In genomic region chr4:116048130-116048920, GRCm38 (mm10) we compare ENCODE assay signal across 14 mouse cellular contexts. TPM values are rescaled to one million over a fixed set of nuclear protein-coding genes. Genes with fewer than 3 reads are reported as not detected.
DNase-seq lines count a peak whose midpoint lies in the region; ATAC-seq lines count a peak whose summit lies in the region.
"Had no signal": no experiment of that assay in that cellular context is flagged by ENCODE, and none has a peak within 500 bp of the region (broad histone marks: within the 10 kb centered on the region; RNA-seq: fewer than 3 reads in every experiment).

No protein-coding gene starts in this region.

- WGBS in heart, embryonic 11.5 days (ENCODE audit: insufficient replicate concordance) = 76% methylated on average over 7 of the region's 7 CpGs
- 72% methylated on average over 7 of the region's 7 CpGs for whole genome bisulfite sequencing in intestine, embryonic 16.5 days
- WGBS in liver, embryonic 12.5 days (ENCODE audit: insufficient replicate concordance) = 63% methylated on average over 7 of the region's 7 CpGs

- intact Hi-C loops in heart, postnatal 36 days (cut with DNase I) = no loop called here

- ATAC-seq in heart, embryonic 11.5 days (replicated peaks; ENCODE audit: insufficient number of reproducible peaks, low FRiP score, low TSS enrichment) = no peak
- ATAC-seq in intestine, embryonic 16.5 days = no peak
- ATAC-seq in liver, embryonic 12.5 days = no peak
- ATAC-seq: CD4-positive, CD25-positive, alpha-beta regulatory T cell, adult 4 months; inflammation-experienced regulatory T-cells, adult 6 months had no signal

- DNase-seq in heart, postnatal 36 days = peak; percentile 10 to 36
- DNase-seq in adrenal gland, postnatal 25 days = peak; percentile 40
- peak; percentile 91 for DNase-seq in lung, postnatal 36 days
- DNase-seq in kidney, adult 8-10 months = no peak
- DNase-seq in urinary bladder, postnatal 4 days (ENCODE audit: low spot score in 2 of 2) = no peak
- DNase-seq: kidney, postnatal 25 days; thymus, postnatal 36 days had no signal

- H3K36me3 ChIP-seq in heart, embryonic 11.5 days (ENCODE audit: control insufficient read depth, insufficient read depth, low read length) = no peaks in the 10 kb centered on the region; the same call in 1 of the 2 replicates
- H3K36me3 ChIP-seq in intestine, embryonic 16.5 days (ENCODE audit: control insufficient read depth, insufficient read depth, low read length) = peaks cover under 1% of the 10 kb centered on the region; the same call in 1 of the 2 replicates
- peaks cover 22% of the 10 kb centered on the region for H3K36me3 ChIP-seq in liver, embryonic 12.5 days

- H3K4me1 ChIP-seq in heart, embryonic 11.5 days (ENCODE audit: control insufficient read depth, insufficient read depth, low read length) = peaks cover 4% of the 10 kb centered on the region; the same call in 1 of the 2 replicates
- H3K4me1 ChIP-seq in intestine, embryonic 16.5 days (ENCODE audit: control insufficient read depth, insufficient read depth, low read length) = peaks cover 3% of the 10 kb centered on the region; the same call in 1 of the 2 replicates
- peaks cover 25% of the 10 kb centered on the region for H3K4me1 ChIP-seq in liver, embryonic 12.5 days

- H3K4me3 ChIP-seq in heart, embryonic 11.5 days (ENCODE audit: low read depth, low read length) = no peak overlapping the region
- no peak overlapping the region for H3K4me3 ChIP-seq in intestine, embryonic 16.5 days (ENCODE audit: low read length)
- H3K4me3 ChIP-seq in liver, embryonic 12.5 days = no peak overlapping the region
- H3K4me3 ChIP-seq: heart, embryonic 15.5 days; midbrain, embryonic 12.5 days had no signal

- no peak overlapping the region for H3K4me2 ChIP-seq in heart, embryonic 11.5 days
- H3K4me2 ChIP-seq in intestine, embryonic 16.5 days (ENCODE audit: low read depth, low read length) = no peak overlapping the region; the same call in 1 of the 2 replicates
- H3K4me2 ChIP-seq in liver, embryonic 12.5 days = no peak overlapping the region
- H3K4me2 ChIP-seq: heart, embryonic 15.5 days; midbrain, embryonic 12.5 days had no signal

- no peaks in the 10 kb centered on the region for H3K27me3 ChIP-seq in heart, embryonic 11.5 days (ENCODE audit: control insufficient read depth, insufficient read depth, low read length)
- H3K27me3 ChIP-seq in intestine, embryonic 16.5 days (replicated peaks; ENCODE audit: control insufficient read depth, insufficient read depth, low read length) = no peaks in the 10 kb centered on the region
- no peaks in the 10 kb centered on the region for H3K27me3 ChIP-seq in liver, embryonic 12.5 days (replicated peaks)
- H3K27me3 ChIP-seq: heart, embryonic 15.5 days; midbrain, embryonic 12.5 days had no signal

- H3K9me3 ChIP-seq in heart, embryonic 11.5 days (replicated peaks; ENCODE audit: control insufficient read depth, low read length) = no peaks in the 10 kb centered on the region
- no peaks in the 10 kb centered on the region for H3K9me3 ChIP-seq in intestine, embryonic 16.5 days (ENCODE audit: control insufficient read depth, low read length)
- no peaks in the 10 kb centered on the region for H3K9me3 ChIP-seq in liver, embryonic 12.5 days (replicated peaks)
- H3K9me3 ChIP-seq: heart, embryonic 15.5 days; midbrain, embryonic 12.5 days had no signal

- no peak overlapping the region for H3K27ac ChIP-seq in heart, embryonic 11.5 days (ENCODE audit: low read depth, low read length)
- H3K27ac ChIP-seq in intestine, embryonic 16.5 days (ENCODE audit: low read length) = peak overlapping the region; percentile 43
- no peak overlapping the region for H3K27ac ChIP-seq in liver, embryonic 12.5 days
- H3K27ac ChIP-seq: heart, embryonic 15.5 days; midbrain, embryonic 12.5 days had no signal

- H3K9ac ChIP-seq in heart, embryonic 11.5 days (ENCODE audit: low read depth, low read length) = no peak overlapping the region
- no peak overlapping the region for H3K9ac ChIP-seq in intestine, embryonic 16.5 days (ENCODE audit: low read depth, low read length)
- no peak overlapping the region for H3K9ac ChIP-seq in liver, embryonic 12.5 days
- H3K9ac ChIP-seq: heart, embryonic 15.5 days; midbrain, embryonic 12.5 days had no signal

RNA-seq across cellular contexts. Expression of gene Nsun4, which starts 5.4 kb away (rescaled TPM):
- total RNA-seq in heart, postnatal 36 days (2021) = 10 to 100 TPM; 26.9 to 30.8 TPM
- polyA plus RNA-seq in heart, embryonic 11.5 days (2014; fragmentation: Nextera tagmentation; extraction: Ambion mirVana) = 25.9 and 27.8 TPM in 2 replicates
- total RNA-seq in adrenal gland, postnatal 25 days (2021) = 29.0 and 29.3 TPM in 2 replicates
- polyA plus RNA-seq in intestine, embryonic 16.5 days (2015; fragmentation: Nextera tagmentation; extraction: Ambion mirVana) = 39.8 and 41.7 TPM in 2 replicates
- 10.7 and 11.4 TPM in 2 replicates for polyA plus RNA-seq in liver, embryonic 12.5 days (2016; fragmentation: Nextera tagmentation; extraction: Ambion mirVana)

RNA-seq across cellular contexts. Expression of gene Uqcrh, which starts 26.5 kb away (rescaled TPM):
- total RNA-seq in heart, postnatal 36 days (2021) = 1,000 to 10,000 TPM; 1,926 to 1,984 TPM
- 941 and 954 TPM in 2 replicates for polyA plus RNA-seq in heart, embryonic 11.5 days (2014; fragmentation: Nextera tagmentation; extraction: Ambion mirVana)
- 491 and 520 TPM in 2 replicates for total RNA-seq in adrenal gland, postnatal 25 days (2021)
- polyA plus RNA-seq in intestine, embryonic 16.5 days (2015; fragmentation: Nextera tagmentation; extraction: Ambion mirVana) = 745 and 751 TPM in 2 replicates
- 326 and 344 TPM in 2 replicates for polyA plus RNA-seq in liver, embryonic 12.5 days (2016; fragmentation: Nextera tagmentation; extraction: Ambion mirVana)

RNA-seq across cellular contexts. Expression of gene Lrrc41, which starts 26.7 kb away (rescaled TPM):
- 10 to 100 TPM; 24.0 to 26.3 TPM for total RNA-seq in heart, postnatal 36 days (2021)
- polyA plus RNA-seq in heart, embryonic 11.5 days (2014; fragmentation: Nextera tagmentation; extraction: Ambion mirVana) = 61.0 and 61.3 TPM in 2 replicates
- total RNA-seq in adrenal gland, postnatal 25 days (2021) = 55.5 and 62.9 TPM in 2 replicates
- 77.4 and 79.3 TPM in 2 replicates for polyA plus RNA-seq in intestine, embryonic 16.5 days (2015; fragmentation: Nextera tagmentation; extraction: Ambion mirVana)
- 42.2 and 43.7 TPM in 2 replicates for polyA plus RNA-seq in liver, embryonic 12.5 days (2016; fragmentation: Nextera tagmentation; extraction: Ambion mirVana)

RNA-seq across cellular contexts. Expression of gene Faah, which starts 30.6 kb away (rescaled TPM):
- total RNA-seq in heart, postnatal 36 days (2021) = under 1 TPM; 0.24 to 0.69 TPM
- polyA plus RNA-seq in heart, embryonic 11.5 days (2014; fragmentation: Nextera tagmentation; extraction: Ambion mirVana) = 0.94 and 1.1 TPM in 2 replicates
- total RNA-seq in adrenal gland, postnatal 25 days (2021) = 3.6 and 4.2 TPM in 2 replicates
- polyA plus RNA-seq in intestine, embryonic 16.5 days (2015; fragmentation: Nextera tagmentation; extraction: Ambion mirVana) = 83.7 and 108 TPM in 2 replicates
- 3.9 and 4.2 TPM in 2 replicates for polyA plus RNA-seq in liver, embryonic 12.5 days (2016; fragmentation: Nextera tagmentation; extraction: Ambion mirVana)

Comparison
In these comparisons a context has a peak if more than half of its experiments do, and no peak if none do; other contexts are left out.
1. DNase-seq: peak in heart, postnatal 36 days (2 of 2), adrenal gland, postnatal 25 days (single experiment) and lung, postnatal 36 days (single experiment); none in kidney, adult 8-10 months (0 of 2) and urinary bladder, postnatal 4 days (0 of 2).